Mouse (Mus musculus): ENCODE data around the gene Capg. TPM values are rescaled to one million over a fixed set of nuclear protein-coding genes. Genes with fewer than 3 reads are reported as not detected.

The Capg gene
- polyA plus RNA-seq, 1 experiment from 2014 or later = 94.3 TPM

DNA sequence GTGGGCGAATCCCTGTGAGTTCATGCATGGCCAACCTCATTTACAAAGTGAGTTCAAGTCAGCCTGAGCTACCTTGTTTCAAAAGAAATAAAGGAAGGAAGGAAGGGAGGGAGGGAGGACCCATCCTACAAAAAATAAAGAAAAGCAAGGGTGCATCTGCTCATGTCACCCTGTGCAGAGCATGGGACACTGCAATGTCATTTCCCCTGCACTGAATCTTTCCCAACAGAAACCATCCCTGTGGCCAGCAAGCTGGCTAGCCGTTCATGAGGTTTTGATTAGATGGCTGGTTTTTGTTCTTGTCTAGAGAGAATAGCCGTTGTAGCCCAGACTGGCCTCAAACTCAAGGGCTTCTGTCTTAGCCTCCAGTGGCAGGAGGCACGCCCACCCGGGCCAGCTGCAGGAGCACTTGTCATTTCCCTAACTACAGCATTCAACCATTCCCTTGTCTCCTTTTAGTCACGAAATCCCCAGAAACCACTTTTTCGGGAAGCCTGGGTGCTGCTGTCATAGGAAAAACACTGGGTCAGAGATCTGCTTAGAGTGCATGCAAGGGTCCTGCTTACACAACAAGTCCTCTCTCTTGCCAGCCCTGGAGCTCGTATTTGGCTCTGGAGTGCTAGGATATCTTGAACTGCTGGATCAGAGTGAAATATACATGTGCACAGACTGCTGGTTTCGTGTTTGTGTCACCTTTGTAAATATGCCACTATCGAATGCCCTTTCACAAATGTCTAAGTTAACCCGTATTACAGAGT lies 37.6 kb downstream of the Capg start:
- no peak overlapping the region for H3K4me3 ChIP-seq (ENCODE audit: low read length)
- H3K9ac ChIP-seq (replicated peaks; ENCODE audit: low read length) = no peak overlapping the region
- 0 out of 2 replicates have a peak, but pooled peaks cover 2% of the 10 kb centered on the region for H3K36me3 ChIP-seq (ENCODE audit: insufficient read depth, low read length)
- ATAC-seq (ENCODE audit: low FRiP score, low TSS enrichment) = no peak
- WGBS = 76% methylated on average over 11 of the region's 11 CpGs
- H3K27me3 ChIP-seq (ENCODE audit: insufficient read depth, low read length) = no peaks in the 10 kb centered on the region
- H3K4me2 ChIP-seq (replicated peaks; ENCODE audit: low read depth, low read length) = no peak overlapping the region
- no peak overlapping the region for H3K27ac ChIP-seq (ENCODE audit: low read length)
- H3K4me1 ChIP-seq (ENCODE audit: insufficient read depth, low read length) = no peaks in the 10 kb centered on the region
- no peaks in the 10 kb centered on the region for H3K9me3 ChIP-seq (ENCODE audit: low read length)

- Histone ChIP-seq H3K27ac (ENCODE audit: low read length) (no peak overlapping the region), H3K9ac (replicated peaks; ENCODE audit: low read length) (no peak overlapping the region), H3K4me1 (ENCODE audit: insufficient read depth, low read length) (no peaks in the 10 kb centered on the region), H3K9me3 (ENCODE audit: low read length) (no peaks in the 10 kb centered on the region), H3K27me3 (ENCODE audit: insufficient read depth, low read length) (no peaks in the 10 kb centered on the region), H3K4me2 (replicated peaks; ENCODE audit: low read depth, low read length) (no peak overlapping the region), H3K4me3 (ENCODE audit: low read length) (no peak overlapping the region), H3K36me3 (ENCODE audit: insufficient read depth, low read length) (0 out of 2 replicates have a peak, but pooled peaks cover 3% of the 10 kb centered on the region)
- 83% methylated on average over 4 of the region's 4 CpGs for WGBS
- ATAC-seq (ENCODE audit: low FRiP score, low TSS enrichment) = no peak
These were observed 39.1 kb downstream of the Capg start for GRCm38 (mm10) chr6:72583211-72583839.

GRCm38 (mm10) chr6:72584154-72584553 lies 40.0 kb downstream of the Capg start:
- Histone ChIP-seq H3K27ac (ENCODE audit: low read length) (no peak overlapping the region), H3K9ac (replicated peaks; ENCODE audit: low read length) (no peak overlapping the region), H3K36me3 (ENCODE audit: insufficient read depth, low read length) (0 out of 2 replicates have a peak, but pooled peaks cover 3% of the 10 kb centered on the region), H3K4me2 (replicated peaks; ENCODE audit: low read depth, low read length) (no peak overlapping the region), H3K27me3 (ENCODE audit: insufficient read depth, low read length) (no peaks in the 10 kb centered on the region), H3K4me3 (ENCODE audit: low read length) (no peak overlapping the region), H3K9me3 (ENCODE audit: low read length) (no peaks in the 10 kb centered on the region), H3K4me1 (ENCODE audit: insufficient read depth, low read length) (no peaks in the 10 kb centered on the region)
- ATAC-seq (ENCODE audit: low FRiP score, low TSS enrichment) = no peak
- WGBS = 59% methylated on average over 11 of the region's 11 CpGs

DNA sequence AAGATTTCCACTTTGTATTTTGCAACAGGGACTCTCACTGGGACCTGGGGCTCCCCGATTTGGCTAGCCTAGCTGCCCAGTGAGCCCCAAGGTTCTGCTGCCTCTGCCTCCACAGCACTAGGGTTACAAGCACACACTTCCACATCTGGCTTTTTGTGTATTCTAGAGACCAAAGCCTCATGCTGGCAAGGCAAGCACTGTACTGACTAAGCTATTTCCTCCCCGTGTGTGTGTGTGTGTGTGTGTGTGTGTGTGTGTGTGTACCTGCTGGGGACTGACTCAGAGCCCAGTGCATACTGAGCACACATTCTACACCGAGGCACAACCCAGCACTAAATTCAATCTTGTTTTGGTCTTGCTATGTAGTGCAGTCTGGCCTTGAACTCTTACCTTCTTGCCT lies 42.5 kb downstream of the Capg start:
- no peaks in the 10 kb centered on the region for H3K4me1 ChIP-seq (ENCODE audit: insufficient read depth, low read length)
- 0 out of 2 replicates have a peak, but pooled peaks cover 3% of the 10 kb centered on the region for H3K36me3 ChIP-seq (ENCODE audit: insufficient read depth, low read length)
- H3K27me3 ChIP-seq (ENCODE audit: insufficient read depth, low read length) = no peaks in the 10 kb centered on the region
- no peak overlapping the region for H3K4me2 ChIP-seq (replicated peaks; ENCODE audit: low read depth, low read length)
- no peaks in the 10 kb centered on the region for H3K9me3 ChIP-seq (ENCODE audit: low read length)
- no peak for ATAC-seq (ENCODE audit: low FRiP score, low TSS enrichment)
- H3K9ac ChIP-seq (replicated peaks; ENCODE audit: low read length) = no peak overlapping the region
- WGBS = 74% methylated on average over 3 of the region's 3 CpGs
- H3K4me3 ChIP-seq (ENCODE audit: low read length) = no peak overlapping the region
- no peak overlapping the region for H3K27ac ChIP-seq (ENCODE audit: low read length)

- Histone ChIP-seq H3K4me1 (ENCODE audit: insufficient read depth, low read length) (no peaks in the 10 kb centered on the region), H3K27ac (ENCODE audit: low read length) (no peak overlapping the region), H3K9ac (replicated peaks; ENCODE audit: low read length) (no peak overlapping the region), H3K4me3 (ENCODE audit: low read length) (no peak overlapping the region), H3K9me3 (ENCODE audit: low read length) (no peaks in the 10 kb centered on the region), H3K4me2 (replicated peaks; ENCODE audit: low read depth, low read length) (no peak overlapping the region), H3K36me3 (ENCODE audit: insufficient read depth, low read length) (peaks cover 3% of the 10 kb centered on the region; the same call in 1 of the 2 replicates), H3K27me3 (ENCODE audit: insufficient read depth, low read length) (no peaks in the 10 kb centered on the region)
- ATAC-seq (ENCODE audit: low FRiP score, low TSS enrichment) = no peak
These were observed 44.1 kb downstream of the Capg start for GRCm38 (mm10) chr6:72588307-72588706.

DNA sequence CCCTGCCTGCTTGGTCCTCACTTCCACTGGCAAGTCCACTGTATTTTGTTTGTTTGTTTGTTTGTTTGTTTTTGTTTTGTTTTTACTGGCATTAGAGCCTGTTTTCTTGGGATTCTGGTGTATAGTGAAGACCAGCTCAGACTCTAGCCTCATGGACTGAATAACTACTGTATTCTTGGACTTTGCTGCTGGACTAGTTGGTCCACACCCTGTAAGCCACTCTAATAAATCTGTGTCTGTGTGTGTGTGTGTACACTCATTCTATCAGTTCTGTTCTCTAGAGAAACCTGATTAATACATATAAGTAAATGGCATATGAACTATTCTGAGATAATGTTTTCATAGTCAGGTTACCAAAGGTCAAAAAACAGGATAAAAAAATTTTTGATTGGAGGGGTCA lies 45.9 kb downstream of the Capg start:
- Histone ChIP-seq H3K9ac (replicated peaks; ENCODE audit: low read length) (no peak overlapping the region), H3K27ac (ENCODE audit: low read length) (no peak overlapping the region), H3K27me3 (ENCODE audit: insufficient read depth, low read length) (no peaks in the 10 kb centered on the region), H3K4me2 (replicated peaks; ENCODE audit: low read depth, low read length) (no peak overlapping the region), H3K36me3 (ENCODE audit: insufficient read depth, low read length) (peaks cover 3% of the 10 kb centered on the region; the same call in 1 of the 2 replicates), H3K9me3 (ENCODE audit: low read length) (no peaks in the 10 kb centered on the region), H3K4me1 (ENCODE audit: insufficient read depth, low read length) (no peaks in the 10 kb centered on the region), H3K4me3 (ENCODE audit: low read length) (no peak overlapping the region)
- no peak for ATAC-seq (ENCODE audit: low FRiP score, low TSS enrichment)

GRCm38 (mm10) chr6:72593011-72593803 lies 49.0 kb downstream of the Capg start:
- H3K9ac ChIP-seq (replicated peaks; ENCODE audit: low read length) = no peak overlapping the region
- H3K9me3 ChIP-seq (ENCODE audit: low read length) = no peaks in the 10 kb centered on the region
- H3K4me3 ChIP-seq (ENCODE audit: low read length) = no peak overlapping the region
- peaks cover 11% of the 10 kb centered on the region for H3K4me1 ChIP-seq (ENCODE audit: insufficient read depth, low read length)
- H3K27ac ChIP-seq (ENCODE audit: low read length) = no peak overlapping the region
- H3K4me2 ChIP-seq (replicated peaks; ENCODE audit: low read depth, low read length) = no peak overlapping the region
- ATAC-seq (ENCODE audit: low FRiP score, low TSS enrichment) = no peak
- H3K27me3 ChIP-seq (ENCODE audit: insufficient read depth, low read length) = no peaks in the 10 kb centered on the region
- H3K36me3 ChIP-seq (ENCODE audit: insufficient read depth, low read length) = no peaks in the 10 kb centered on the region; the same call in 1 of the 2 replicates
- 83% methylated on average over 6 of the region's 6 CpGs for WGBS

GRCm38 (mm10) chr6:72593914-72594313 lies 49.7 kb downstream of the Capg start:
- Histone ChIP-seq H3K4me3 (ENCODE audit: low read length) (no peak overlapping the region), H3K27ac (ENCODE audit: low read length) (no peak overlapping the region), H3K9me3 (ENCODE audit: low read length) (no peaks in the 10 kb centered on the region), H3K4me2 (replicated peaks; ENCODE audit: low read depth, low read length) (no peak overlapping the region), H3K9ac (replicated peaks; ENCODE audit: low read length) (no peak overlapping the region), H3K4me1 (ENCODE audit: insufficient read depth, low read length) (peaks cover 15% of the 10 kb centered on the region), H3K36me3 (ENCODE audit: insufficient read depth, low read length) (no peaks in the 10 kb centered on the region; the same call in 1 of the 2 replicates), H3K27me3 (ENCODE audit: insufficient read depth, low read length) (no peaks in the 10 kb centered on the region)
- 55% methylated on average over 5 of the region's 5 CpGs for WGBS
- no peak for ATAC-seq (ENCODE audit: low FRiP score, low TSS enrichment)

DNA sequence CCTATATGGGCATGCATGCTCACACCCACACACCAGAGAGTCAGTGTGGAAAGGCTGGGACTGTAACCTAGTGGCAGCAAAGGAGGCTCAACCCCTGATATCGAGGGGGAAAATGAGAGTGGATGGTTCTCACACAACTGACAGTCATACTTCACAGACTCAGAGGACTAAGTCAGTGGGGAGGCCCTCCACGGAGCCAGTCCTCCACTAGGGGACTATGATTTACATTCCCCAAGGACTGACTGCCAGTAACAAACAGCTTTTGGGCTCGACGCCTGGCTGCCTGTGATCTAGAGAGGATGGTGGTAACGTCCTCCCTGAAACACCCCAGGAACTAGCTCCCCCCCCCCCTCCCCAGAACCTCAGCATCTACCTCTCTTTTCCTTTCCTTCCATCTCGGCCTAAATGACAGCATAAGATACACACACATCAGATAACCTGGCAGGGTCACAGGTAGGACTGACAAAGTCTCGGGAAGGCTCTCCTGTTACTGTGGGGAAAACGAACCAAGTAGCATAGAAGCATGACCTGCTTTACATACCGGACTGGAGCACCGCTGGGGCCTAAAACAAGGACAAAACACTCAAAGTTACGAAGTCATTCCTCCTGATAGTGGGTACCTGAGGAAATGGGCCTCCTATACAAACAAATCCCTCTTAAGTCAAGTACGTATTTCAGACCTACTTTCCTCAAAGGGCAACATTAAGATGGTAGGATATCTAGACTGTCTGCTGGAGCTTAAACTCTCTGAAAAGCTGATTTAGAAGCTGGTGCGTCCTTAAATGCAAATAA lies 53.1 kb downstream of the Capg start:
- ATAC-seq (ENCODE audit: low FRiP score, low TSS enrichment) = no peak
- H3K4me2 ChIP-seq (replicated peaks; ENCODE audit: low read depth, low read length) = peak overlapping the region; percentile 87
- H3K4me3 ChIP-seq (ENCODE audit: low read length) = peak overlapping the region; percentile 56
- no peak overlapping the region for H3K27ac ChIP-seq (ENCODE audit: low read length)
- WGBS = 30% methylated on average over 13 of the region's 13 CpGs
- peak overlapping the region; percentile 70 for H3K9ac ChIP-seq (replicated peaks; ENCODE audit: low read length)
- no peaks in the 10 kb centered on the region for H3K27me3 ChIP-seq (ENCODE audit: insufficient read depth, low read length)
- no peaks in the 10 kb centered on the region for H3K9me3 ChIP-seq (ENCODE audit: low read length)
- H3K36me3 ChIP-seq (ENCODE audit: insufficient read depth, low read length) = no peaks in the 10 kb centered on the region; the same call in 1 of the 2 replicates
- H3K4me1 ChIP-seq (ENCODE audit: insufficient read depth, low read length) = peaks cover 20% of the 10 kb centered on the region

Data from kidney, embryonic 16.5 days (tissue).